Mouse (Mus musculus) embryonic fibroblast, embryonic 13.5 days (primary cell): ENCODE data around the gene Pramel5.
"Not testable (repeated sequence)": the region's sequence is repeated elsewhere in the genome, so short reads cannot be mapped to it uniquely, and the experiment has no call there.

Experiments
- CTCF ChIP-seq: IDR thresholded peaks from 2 replicates; pipeline ENCODE4 v1.5.1; 2011; ENCODE audit warnings: mild to moderate bottlenecking, control low read depth, low read length, moderate library complexity, borderline replicate concordance; ENCODE audit not compliant: insufficient read depth
- POLR2A ChIP-seq: IDR thresholded peaks from 2 replicates; pipeline ENCODE4 v1.6.1; 2011; ENCODE audit warnings: low read depth, mild to moderate bottlenecking, control low read depth, low read length, moderate library complexity

DNA sequence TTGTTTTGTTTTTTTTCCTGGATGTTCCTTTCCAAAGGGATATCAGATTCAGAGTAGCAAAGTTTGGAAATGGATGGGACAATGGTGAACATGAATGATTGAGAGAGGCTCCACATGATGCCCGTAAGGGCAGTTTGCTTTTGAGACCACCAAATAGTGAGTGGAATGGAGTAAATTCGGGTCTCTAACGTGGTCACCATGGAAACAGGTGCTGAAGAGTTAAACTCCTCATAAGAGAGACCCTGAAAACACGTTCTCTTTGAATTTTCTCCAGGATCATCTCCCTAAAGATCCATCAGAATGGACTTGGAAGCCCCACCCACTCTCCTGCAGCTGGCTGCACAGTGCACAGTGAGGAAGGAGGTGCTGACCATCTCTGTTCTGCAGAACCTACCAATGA, 49.7 kb upstream of the Pramel5 start, which contains the start of gene Gm13128:
- TF ChIP-seq CTCF, POLR2A: not testable (repeated sequence)
